Comparison of ENCODE assay signal across 29 mouse cellular contexts in the genomic region with DNA sequence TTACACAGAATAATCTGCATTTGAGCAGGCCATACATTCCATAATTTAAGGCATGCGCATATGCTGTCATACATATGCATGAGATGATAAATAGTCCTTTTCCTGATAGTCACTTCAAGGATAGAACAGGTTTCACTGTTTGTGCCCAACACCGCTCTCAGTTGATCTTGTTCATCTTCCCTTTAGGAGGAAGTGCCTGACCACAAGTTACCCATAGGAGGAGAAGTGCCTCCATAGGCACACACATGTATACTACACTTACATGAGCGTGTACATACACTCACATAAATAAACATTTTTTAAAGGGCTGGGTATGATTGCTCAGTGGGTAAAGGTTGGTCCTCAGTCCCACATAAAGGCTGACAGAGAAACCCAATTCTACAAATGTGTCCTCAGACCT.
"Had no signal": no experiment of that assay in that cellular context is flagged by ENCODE, and none has a peak within 500 bp of the region (broad histone marks: within the 10 kb centered on the region; RNA-seq: fewer than 3 reads in every experiment).

No protein-coding gene starts in this region.

- DNase-seq: gastrocnemius, adult 2 months; gastrocnemius, postnatal 10 days; gastrocnemius, postnatal 25 days; heart, adult 11 months; heart, adult 2 months; heart, postnatal 14 days; heart, postnatal 36 days; kidney, adult 2 months; kidney, adult 9 months; kidney, postnatal 14 days; kidney, postnatal 36 days; layer of hippocampus, adult 9-11 months; layer of hippocampus, postnatal 36 days; left cerebral cortex, postnatal 4 days had no signal

- H3K36me3 ChIP-seq: heart, embryonic 13.5 days; heart, embryonic 15.5 days; hindbrain, embryonic 10.5 days; hindbrain, embryonic 12.5 days; intestine, embryonic 15.5 days; kidney, embryonic 15.5 days; limb, embryonic 13.5 days; limb, embryonic 15.5 days; liver, embryonic 12.5 days had no signal

- H3K4me1 ChIP-seq: heart, embryonic 13.5 days; heart, embryonic 15.5 days; hindbrain, embryonic 10.5 days; hindbrain, embryonic 12.5 days; intestine, embryonic 15.5 days; limb, embryonic 13.5 days; limb, embryonic 15.5 days; liver, embryonic 12.5 days had no signal

- H3K27me3 ChIP-seq: heart, embryonic 13.5 days; heart, embryonic 15.5 days; hindbrain, embryonic 12.5 days; intestine, embryonic 15.5 days; kidney, embryonic 15.5 days; limb, embryonic 13.5 days; limb, embryonic 15.5 days; liver, embryonic 12.5 days had no signal

- ATAC-seq: hindbrain, embryonic 16.5 days; inflammation-experienced regulatory T-cells, adult 6 months; intestine, embryonic 15.5 days; intestine, postnatal 0 days; liver, embryonic 12.5 days had no signal

- H3K4me3 ChIP-seq: gastrocnemius, adult 2 months; heart, adult 2 months; heart, embryonic 13.5 days; heart, embryonic 15.5 days; hindbrain, embryonic 10.5 days; hindbrain, embryonic 12.5 days; intestine, embryonic 15.5 days; kidney, embryonic 15.5 days; limb, embryonic 13.5 days; limb, embryonic 15.5 days; liver, embryonic 12.5 days had no signal

- H3K9me3 ChIP-seq: heart, embryonic 13.5 days; heart, embryonic 15.5 days; hindbrain, embryonic 10.5 days; hindbrain, embryonic 12.5 days; intestine, embryonic 15.5 days; kidney, embryonic 15.5 days; limb, embryonic 13.5 days; limb, embryonic 15.5 days; liver, embryonic 12.5 days had no signal

- H3K27ac ChIP-seq: gastrocnemius, adult 2 months; heart, adult 2 months; heart, embryonic 13.5 days; heart, embryonic 15.5 days; hindbrain, embryonic 10.5 days; hindbrain, embryonic 12.5 days; hindbrain, embryonic 14.5 days; intestine, embryonic 15.5 days; kidney, embryonic 15.5 days; kidney, postnatal 0 days; limb, embryonic 13.5 days; limb, embryonic 15.5 days; liver, embryonic 12.5 days; liver, embryonic 14.5 days had no signal
